Mouse (Mus musculus) adrenal gland, postnatal 10 days (tissue): ENCODE measurements around the gene Mapk8ip2. TPM values are rescaled to one million over a fixed set of nuclear protein-coding genes. Genes with fewer than 3 reads are reported as not detected.

Experiments
- DNase-seq: peaks from one replicate; pipeline ENCODE4 v3.0.0; 2021; ENCODE audit warnings: mixed read lengths
- total RNA-seq, 2 experiments: library from RNA; stranded (reverse); gene quantifications; 2 replicates each; pipeline ENCODE4 v1.2.3; 2021

Mapk8ip2 gene
- total RNA-seq, 2 experiments from 2014 or later: 6.9 to 12.7 TPM

- peak; percentile 88 for DNase-seq
These were observed 528 bp upstream of the Mapk8ip2 start for GRCm38 (mm10) chr15:89452906-89453864.

- no peak for DNase-seq
These were observed 1.1 kb downstream of the Mapk8ip2 start for GRCm38 (mm10) chr15:89454857-89455256.

GRCm38 (mm10) chr15:89455642-89456041, 1.9 kb downstream of the Mapk8ip2 start:
- no peak for DNase-seq

- no peak for DNase-seq
These were observed 5.2 kb downstream of the Mapk8ip2 start for GRCm38 (mm10) chr15:89458942-89459341.

GRCm38 (mm10) chr15:89459821-89460220, 6.1 kb downstream of the Mapk8ip2 start:
- no peak for DNase-seq

DNA sequence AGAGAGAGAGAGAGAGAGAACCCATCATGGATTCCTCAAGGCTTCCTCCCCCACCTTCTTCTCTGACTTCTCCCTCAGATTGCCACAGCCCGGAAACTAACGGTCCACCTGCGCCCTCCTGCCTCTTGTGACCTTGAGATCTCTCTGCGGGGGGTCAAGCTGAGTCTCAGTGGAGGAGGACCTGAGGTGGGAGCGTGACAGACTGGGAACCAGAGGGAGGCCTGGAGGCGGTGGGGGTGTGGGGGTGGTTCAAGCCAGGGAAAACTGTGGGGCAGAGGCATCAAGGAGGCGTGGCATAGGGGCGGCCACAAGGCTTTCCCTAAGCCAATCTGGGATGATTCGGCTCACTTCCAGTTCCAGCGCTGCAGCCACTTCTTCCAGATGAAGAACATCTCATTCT, 6.6 kb downstream of the Mapk8ip2 start:
- DNase-seq: no peak

- no peak for DNase-seq
These were observed 7.6 kb downstream of the Mapk8ip2 start for GRCm38 (mm10) chr15:89461321-89461720.

DNA sequence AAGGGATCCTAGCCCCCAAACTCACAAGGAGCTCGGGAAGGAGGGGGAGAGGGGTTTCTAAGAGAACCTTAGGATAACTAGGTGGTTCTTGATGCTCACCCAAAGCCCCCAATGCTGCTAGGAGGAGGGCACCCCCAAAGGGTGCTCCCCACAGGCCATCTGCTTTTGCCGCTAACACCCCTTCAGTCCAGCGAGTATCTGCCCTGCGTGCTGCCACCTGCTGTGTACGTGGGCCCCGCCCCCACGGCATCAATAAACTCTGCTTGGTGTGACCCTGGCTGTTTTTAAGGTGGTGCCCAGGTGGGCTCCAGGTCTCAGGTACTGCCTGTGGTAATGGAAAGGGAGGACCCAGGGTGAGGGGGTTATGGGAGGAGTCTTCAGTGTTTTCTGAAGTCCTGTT, 8.5 kb downstream of the Mapk8ip2 start:
- DNase-seq: no peak

DNA sequence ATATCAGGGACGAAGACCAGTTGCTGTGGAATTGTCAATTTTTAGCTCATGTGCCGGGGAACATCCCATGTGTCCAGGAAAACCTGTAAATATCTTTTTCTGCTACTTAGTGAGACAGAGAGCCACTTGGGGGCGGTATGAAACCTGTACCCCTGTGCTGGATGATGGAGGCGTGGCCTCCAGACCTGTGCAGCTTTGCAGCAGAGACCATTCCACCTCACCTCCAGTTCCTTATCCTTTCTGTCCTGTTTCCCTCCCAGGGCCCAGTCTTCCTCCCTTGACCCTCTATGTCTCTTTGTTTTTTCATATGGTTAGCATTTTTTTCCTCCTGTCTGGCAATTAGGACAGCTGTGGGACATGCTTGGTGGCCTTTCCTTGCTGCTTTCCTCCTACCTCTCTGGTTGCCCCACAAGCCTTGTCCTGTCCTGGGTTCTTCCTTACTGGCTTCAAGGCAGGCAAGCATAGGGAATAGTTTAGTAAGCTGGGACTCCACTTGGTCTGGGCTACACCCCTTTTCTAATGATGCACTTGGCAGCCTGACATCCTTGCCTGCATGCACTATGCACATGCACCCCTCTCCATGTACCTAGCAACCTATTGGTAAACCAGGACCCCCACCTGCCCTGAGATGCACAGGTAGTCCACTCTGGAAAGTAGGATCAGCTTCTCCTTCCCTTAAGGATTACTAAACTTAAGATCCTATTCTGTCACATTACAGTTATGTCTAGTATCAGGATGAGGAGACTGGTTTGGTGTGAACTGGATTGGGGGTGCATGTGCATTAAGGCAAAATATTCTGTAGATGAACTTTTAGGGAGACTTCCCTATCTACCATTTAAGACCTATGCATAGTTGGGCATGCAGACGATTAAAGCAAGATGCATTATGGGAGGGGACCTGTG, 9.9 kb downstream of the Mapk8ip2 start:
- peak; percentile 40 for DNase-seq

- DNase-seq: no peak
These were observed 11.3 kb downstream of the Mapk8ip2 start for GRCm38 (mm10) chr15:89465052-89465451.

- DNase-seq: no peak
These were observed 14.9 kb downstream of the Mapk8ip2 start for GRCm38 (mm10) chr15:89468577-89468976.

- DNase-seq: no peak
These were observed 17.8 kb downstream of the Mapk8ip2 start for GRCm38 (mm10) chr15:89471476-89471875.

- DNase-seq: no peak
These were observed 19.7 kb downstream of the Mapk8ip2 start for GRCm38 (mm10) chr15:89473370-89473769.

- DNase-seq: no peak
These were observed 20.2 kb downstream of the Mapk8ip2 start for GRCm38 (mm10) chr15:89473921-89474320.

- DNase-seq: peak; percentile 21
These were observed 21.0 kb downstream of the Mapk8ip2 start for GRCm38 (mm10) chr15:89474596-89475292.

DNA sequence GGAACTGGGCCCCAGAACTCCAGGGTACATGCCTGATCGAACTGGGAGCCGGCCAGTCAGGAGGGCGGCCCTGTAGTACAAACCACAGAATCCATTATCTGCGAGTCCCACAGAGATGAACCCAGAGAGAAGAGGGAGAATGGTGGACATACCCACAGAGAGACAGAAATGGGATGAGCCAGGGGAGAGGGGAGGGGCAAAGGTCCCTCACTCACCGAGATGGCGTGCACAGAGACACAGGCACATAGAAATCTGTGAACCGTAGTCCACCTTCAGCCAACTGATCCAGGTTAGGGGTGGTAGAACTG, 21.5 kb downstream of the Mapk8ip2 start:
- DNase-seq: no peak

GRCm38 (mm10) chr15:89475611-89476474, 22.1 kb downstream of the Mapk8ip2 start:
- DNase-seq: peak; percentile 96

- DNase-seq: no peak
These were observed 22.7 kb downstream of the Mapk8ip2 start for GRCm38 (mm10) chr15:89476475-89476815.

DNA sequence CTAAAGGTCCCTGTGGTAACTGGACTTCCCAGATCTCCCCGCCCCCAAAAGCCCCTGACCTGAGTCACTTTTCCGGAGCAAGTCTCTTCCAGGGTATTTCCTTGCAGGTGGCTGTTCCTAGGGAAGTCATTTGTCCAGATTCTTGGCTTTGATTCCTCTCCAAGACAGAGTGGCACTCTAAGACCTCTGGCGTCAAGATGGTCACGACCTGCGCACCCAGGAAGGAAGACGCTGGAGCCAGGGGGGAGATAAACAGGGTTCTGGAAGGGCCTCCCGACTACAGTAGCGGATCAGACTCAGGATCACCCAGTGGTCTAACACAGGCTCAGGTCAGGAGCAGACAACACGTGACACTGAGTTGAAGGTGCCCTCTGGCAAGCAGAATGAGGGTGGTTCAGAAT, 23.4 kb downstream of the Mapk8ip2 start, which contains the start of gene Arsa:
Gene Arsa (minus strand): TSS at position 335 of the 401 bp plus-strand sequence.
- peak; percentile 46 for DNase-seq

GRCm38 (mm10) chr15:89477806-89478205, 24.1 kb downstream of the Mapk8ip2 start:
- no peak for DNase-seq

DNA sequence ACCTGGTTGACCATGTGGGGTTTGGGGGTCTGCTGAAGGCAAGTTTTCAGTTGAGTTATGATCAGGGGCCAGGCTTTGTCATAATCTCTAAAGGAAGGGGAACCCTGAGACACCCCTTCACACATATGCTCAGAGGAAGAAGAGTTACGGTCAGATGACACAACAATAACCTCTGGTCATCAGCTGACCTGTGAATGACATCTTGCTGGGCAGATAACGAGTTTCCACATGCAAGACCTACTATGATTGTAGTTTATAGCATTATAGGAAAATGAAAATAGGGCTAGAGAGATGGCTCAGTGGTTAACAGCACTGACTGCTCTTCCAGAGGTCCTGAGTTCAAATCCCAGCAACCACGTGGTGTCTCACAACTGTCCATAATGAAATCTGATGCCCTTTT, 24.9 kb downstream of the Mapk8ip2 start:
- no peak for DNase-seq
